Mouse (Mus musculus): Measurements from ENCODE around the gene Gm11032. TPM values are rescaled to one million over a fixed set of nuclear protein-coding genes. Genes with fewer than 3 reads are reported as not detected.
"Not testable (repeated sequence)": the region's sequence is repeated elsewhere in the genome, so short reads cannot be mapped to it uniquely, and the experiment has no call there.

Gm11032 gene
- polyA plus RNA-seq (2017; shearing (Covaris generic)): not detected

GRCm38 (mm10) chr11:4620017-4620485 is at the start of gene Gm11032:
Gene Gm11032 (plus strand): TSS chr11:4620067.
- no peak for ATAC-seq

- no peak for ATAC-seq
These were observed 48.4 kb upstream of the Gm11032 start for GRCm38 (mm10) chr11:4571491-4571901.

GRCm38 (mm10) chr11:4576090-4576732 is 43.7 kb upstream of the Gm11032 start:
- ATAC-seq: not testable (repeated sequence)

- ATAC-seq: no peak
These were observed 42.8 kb upstream of the Gm11032 start for GRCm38 (mm10) chr11:4577079-4577478.

- no peak for ATAC-seq
These were observed 41.2 kb upstream of the Gm11032 start for GRCm38 (mm10) chr11:4578682-4579081.

- no peak for ATAC-seq
These were observed 28.1 kb upstream of the Gm11032 start for GRCm38 (mm10) chr11:4591811-4592210.

- ATAC-seq: no peak
These were observed 26.4 kb upstream of the Gm11032 start for GRCm38 (mm10) chr11:4593491-4593848.

GRCm38 (mm10) chr11:4593849-4594607 is 25.8 kb upstream of the Gm11032 start:
- peak; percentile 34 for ATAC-seq

- ATAC-seq: peak; percentile 85
These were observed 25.0 kb upstream of the Gm11032 start, which contains the start of gene Mtmr3 for GRCm38 (mm10) chr11:4594608-4595500. Gene Mtmr3 (minus strand): TSS chr11:4594863.

- ATAC-seq: no peak
These were observed 21.5 kb upstream of the Gm11032 start for GRCm38 (mm10) chr11:4598411-4598810.

GRCm38 (mm10) chr11:4599916-4600315 is 20.0 kb upstream of the Gm11032 start:
- ATAC-seq: no peak

- ATAC-seq: no peak
These were observed 18.0 kb upstream of the Gm11032 start for GRCm38 (mm10) chr11:4601890-4602289.

- no peak for ATAC-seq
These were observed 17.0 kb upstream of the Gm11032 start for GRCm38 (mm10) chr11:4602691-4603441.

- ATAC-seq: no peak
These were observed 15.4 kb upstream of the Gm11032 start for GRCm38 (mm10) chr11:4604441-4604840.

GRCm38 (mm10) chr11:4605414-4605813 is 14.5 kb upstream of the Gm11032 start:
- ATAC-seq: no peak

- ATAC-seq: no peak
These were observed 13.3 kb upstream of the Gm11032 start for GRCm38 (mm10) chr11:4606541-4606940.

GRCm38 (mm10) chr11:4611904-4612303 is 8.0 kb upstream of the Gm11032 start:
- no peak for ATAC-seq

- ATAC-seq: no peak
These were observed 738 bp downstream of the Gm11032 start for GRCm38 (mm10) chr11:4620501-4621108.

- no peak for ATAC-seq
These were observed 2.0 kb downstream of the Gm11032 start for GRCm38 (mm10) chr11:4621866-4622265.

GRCm38 (mm10) chr11:4622442-4622986 is 2.6 kb downstream of the Gm11032 start:
- no peak for ATAC-seq

- ATAC-seq: no peak
These were observed 3.1 kb downstream of the Gm11032 start for GRCm38 (mm10) chr11:4622997-4623396.

Measured in activated CD4-positive, CD25-positive, alpha-beta regulatory T cell, adult 4 months (primary cell).